Mouse (Mus musculus) hematopoietic stem cell, adult 5-6 weeks (primary cell): Measurements from ENCODE around the gene Kdelr3. TPM values are rescaled to one million over a fixed set of nuclear protein-coding genes. Genes with fewer than 3 reads are reported as not detected.

ENCODE experiments used
- ATAC-seq, 2 experiments: fragments of 125-278 bp in 1 of 2; replicated peaks in 1 of 2; 2 replicates each; pipeline ENCODE4 v1.8.0; 2016 to 2017; ENCODE audit warnings: inconsistent platforms in 2 of 2, mild to moderate bottlenecking in 2 of 2, moderate number of reproducible peaks in 2 of 2, low read depth in 1 of 2, moderate TSS enrichment in 1 of 2; ENCODE audit not compliant: low FRiP score in 2 of 2, poor library complexity in 2 of 2, severe bottlenecking in 2 of 2, insufficient read depth in 1 of 2, low TSS enrichment in 1 of 2
- total RNA-seq: library from RNA; stranded (forward); fragments of 172-1452, 232-1000 nt; gene quantifications from 2 replicates; pipeline ENCODE4 v1.2.3, GENCODE M21; 2017

Gene Kdelr3
- total RNA-seq, 1 experiment from 2014 or later = not detected

DNA sequence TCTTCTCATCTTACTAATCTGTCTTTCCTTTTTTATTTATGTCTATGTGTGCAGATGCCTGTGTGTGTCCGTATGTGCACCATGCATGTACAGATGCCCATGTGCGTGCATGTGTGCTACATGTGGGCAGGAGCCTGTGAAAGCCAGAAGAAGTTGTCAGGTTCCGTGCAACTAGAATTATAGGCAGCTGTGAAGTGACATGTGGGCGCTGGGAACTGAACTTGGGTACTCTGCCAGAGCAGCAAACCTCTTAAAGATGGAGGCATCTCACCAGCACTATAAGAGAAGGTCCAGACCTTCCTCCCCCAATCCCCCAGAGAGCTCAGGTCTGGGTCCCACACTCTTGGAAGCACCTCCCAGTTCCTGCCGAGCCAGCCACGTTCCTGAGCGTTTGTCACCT is 9.8 kb upstream of the Kdelr3 start:
- no peak for ATAC-seq

DNA sequence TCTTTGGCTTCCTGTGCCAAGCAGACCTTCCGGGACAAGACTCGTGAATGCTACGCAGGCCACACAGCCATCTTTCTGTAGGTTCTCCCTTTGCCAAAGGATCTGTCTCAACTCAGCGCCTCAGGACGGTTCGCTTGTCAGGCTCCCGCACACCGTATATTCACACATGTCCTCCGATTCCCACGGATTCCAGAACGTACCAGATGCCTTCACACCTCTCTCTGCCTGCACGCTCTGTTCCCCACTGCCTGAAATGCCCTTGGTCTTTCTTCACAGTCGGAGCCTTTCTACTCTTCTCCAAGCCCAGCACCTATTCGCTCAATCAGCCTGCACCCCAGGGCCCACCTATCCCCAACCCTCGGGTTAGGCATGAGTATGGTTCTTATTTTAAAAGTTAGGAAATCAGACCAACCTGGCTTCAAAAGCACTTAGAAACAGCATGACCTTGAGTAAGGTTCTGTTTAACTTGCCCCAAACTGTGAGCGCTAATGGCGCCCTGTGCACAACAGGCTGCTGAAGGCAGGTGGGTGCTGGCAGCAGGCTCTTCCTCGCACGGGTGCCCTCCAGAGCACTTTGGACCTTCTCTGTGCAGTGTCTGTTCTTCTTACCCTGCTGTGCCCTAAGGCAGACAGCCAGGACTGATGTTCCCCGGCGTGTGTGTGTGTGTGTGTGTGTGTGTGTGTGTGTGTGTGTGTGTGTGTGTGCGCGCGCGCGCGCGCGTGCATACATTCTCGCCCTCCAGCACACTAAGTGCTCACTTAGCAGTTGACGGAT is 9.0 kb upstream of the Kdelr3 start:
- no peak for ATAC-seq

GRCm38 (mm10) chr15:79509998-79510397 is 6.2 kb upstream of the Kdelr3 start:
- ATAC-seq = no peak

DNA sequence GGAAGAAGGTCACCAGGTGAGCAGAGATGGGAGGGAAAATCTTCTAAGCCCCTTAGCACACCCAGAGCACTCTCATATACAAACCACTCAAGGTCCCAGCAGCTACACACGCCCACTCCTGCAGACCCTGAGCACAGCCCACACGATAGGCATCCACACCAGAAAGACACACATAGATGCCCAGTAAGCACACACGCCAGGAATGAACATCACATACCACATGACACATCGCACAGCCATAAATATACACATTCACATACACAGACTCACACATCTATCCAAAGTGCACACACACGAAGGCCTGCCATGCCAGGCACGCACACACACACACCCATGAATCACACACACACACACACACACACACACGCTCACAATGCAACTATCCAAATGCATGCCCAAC is 5.8 kb upstream of the Kdelr3 start:
- no peak for ATAC-seq

DNA sequence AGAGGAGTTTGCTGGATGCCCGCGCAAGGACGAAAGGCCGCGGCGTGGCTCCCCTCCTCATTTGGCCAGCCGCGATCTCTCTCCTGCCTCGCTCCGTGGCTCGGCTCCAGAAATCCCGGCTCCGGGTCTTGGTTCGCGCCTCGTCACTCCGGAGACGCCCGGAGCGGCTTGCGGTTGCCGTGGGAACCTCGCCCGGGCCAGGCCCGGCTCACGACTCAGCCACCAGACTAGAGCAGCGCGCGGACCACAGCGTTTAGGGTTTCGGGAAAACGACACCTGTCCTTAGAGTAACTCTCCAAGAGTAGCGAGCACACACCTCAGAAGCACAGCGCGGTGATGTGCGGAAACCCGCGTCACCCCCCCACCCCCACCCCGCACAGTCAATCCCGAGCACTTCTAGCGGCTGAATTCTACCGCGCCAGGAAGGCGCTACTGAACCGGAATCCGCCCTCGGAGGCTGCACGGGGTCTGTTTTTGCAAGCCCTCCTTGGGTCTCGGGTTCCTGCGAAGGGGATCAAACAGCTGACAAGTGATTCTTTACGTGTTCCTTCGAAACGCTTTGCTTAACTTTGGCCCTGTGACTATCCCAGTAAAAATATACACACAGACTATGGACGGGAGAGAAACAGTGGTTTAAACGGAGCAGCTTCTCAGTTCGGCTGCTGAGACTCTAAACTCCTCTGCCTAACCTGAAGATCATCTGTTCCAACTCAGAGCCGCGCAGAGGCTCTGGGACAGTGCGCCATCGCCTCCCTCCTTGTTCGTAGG is 4.5 kb upstream of the Kdelr3 start:
- peak; percentile 51 to 66; a peak in 3 of 4 replicates for ATAC-seq

GRCm38 (mm10) chr15:79513940-79514339 is 2.3 kb upstream of the Kdelr3 start:
- no peak for ATAC-seq

GRCm38 (mm10) chr15:79517710-79518109 is 1.5 kb downstream of the Kdelr3 start:
- ATAC-seq = no peak

GRCm38 (mm10) chr15:79518571-79518970 is 2.4 kb downstream of the Kdelr3 start:
- no peak for ATAC-seq

GRCm38 (mm10) chr15:79519400-79520220 is 3.4 kb downstream of the Kdelr3 start:
- ATAC-seq = no peak

DNA sequence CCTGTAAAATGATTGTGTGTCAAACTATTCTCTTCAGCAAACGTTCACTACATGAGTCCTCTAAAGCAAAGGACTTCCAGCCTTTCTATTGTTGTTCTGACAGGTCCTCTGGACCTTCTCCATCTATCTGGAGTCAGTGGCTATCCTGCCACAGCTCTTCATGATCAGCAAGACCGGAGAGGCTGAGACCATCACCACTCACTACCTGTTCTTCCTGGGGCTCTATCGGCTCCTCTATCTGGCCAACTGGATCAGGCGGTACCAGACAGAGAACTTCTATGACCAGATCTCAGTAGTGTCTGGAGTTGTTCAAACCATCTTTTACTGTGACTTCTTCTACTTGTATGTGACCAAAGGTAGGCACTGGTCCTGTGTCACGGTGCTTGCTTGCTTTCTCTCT is 9.4 kb downstream of the Kdelr3 start:
- no peak for ATAC-seq

DNA sequence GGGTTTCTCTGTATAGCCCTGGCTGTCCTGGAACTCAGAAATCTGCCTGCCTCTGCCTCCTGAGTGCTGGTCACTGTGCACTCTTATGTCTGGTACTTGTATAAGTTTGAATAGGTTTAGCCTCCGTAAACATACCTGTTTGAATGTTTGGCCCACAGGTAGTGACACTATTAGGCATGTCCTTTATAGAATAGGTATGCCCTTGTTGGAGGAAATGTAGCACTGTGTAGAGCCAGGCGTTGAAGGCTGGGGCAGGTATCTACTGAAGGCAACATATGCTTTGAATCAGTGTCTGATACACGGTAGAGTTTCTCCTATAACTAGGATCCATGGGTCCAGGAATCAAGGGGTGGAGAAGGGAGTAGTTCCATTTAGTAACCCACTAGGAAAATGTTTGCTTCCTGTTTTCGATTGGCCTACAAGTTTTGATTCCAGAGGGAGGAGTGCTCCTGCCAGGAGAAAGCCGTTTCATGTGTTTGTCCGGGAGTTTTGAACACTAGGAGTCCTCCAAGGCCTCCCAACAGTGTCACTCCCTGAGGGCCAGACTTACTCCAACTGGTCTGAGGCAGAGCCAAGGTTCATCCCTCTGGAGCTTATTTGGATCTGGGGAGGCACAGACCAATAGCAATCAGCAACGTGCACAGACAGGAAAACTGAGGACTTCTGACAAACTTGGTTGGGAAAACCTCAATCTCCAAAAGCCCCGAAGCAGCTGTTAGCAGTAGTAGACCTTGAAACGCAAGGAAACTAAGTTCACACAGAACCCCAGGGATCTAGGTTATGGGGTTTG is 10.0 kb downstream of the Kdelr3 start:
- ATAC-seq = no peak

DNA sequence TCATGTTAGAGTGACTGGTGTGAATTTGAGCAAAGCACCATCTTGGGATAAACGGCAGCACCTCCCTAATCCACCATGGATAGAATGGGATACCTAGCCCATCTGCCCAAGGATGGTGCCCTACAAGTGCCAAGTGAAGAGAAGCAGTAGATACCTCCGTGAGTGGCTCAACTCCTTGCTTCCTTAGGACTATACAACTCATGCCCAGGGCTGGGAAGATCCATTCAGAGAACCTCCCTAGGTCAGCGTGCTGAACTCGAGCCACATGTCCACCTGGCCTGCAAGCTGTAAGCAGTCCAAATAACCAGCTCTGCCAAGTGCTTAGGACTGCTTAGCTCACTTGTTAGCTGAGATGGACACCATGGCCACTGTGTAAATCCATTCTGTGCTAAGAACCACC is 11.0 kb downstream of the Kdelr3 start:
- ATAC-seq = no peak

GRCm38 (mm10) chr15:79527991-79528639 is 11.9 kb downstream of the Kdelr3 start:
- no peak for ATAC-seq

DNA sequence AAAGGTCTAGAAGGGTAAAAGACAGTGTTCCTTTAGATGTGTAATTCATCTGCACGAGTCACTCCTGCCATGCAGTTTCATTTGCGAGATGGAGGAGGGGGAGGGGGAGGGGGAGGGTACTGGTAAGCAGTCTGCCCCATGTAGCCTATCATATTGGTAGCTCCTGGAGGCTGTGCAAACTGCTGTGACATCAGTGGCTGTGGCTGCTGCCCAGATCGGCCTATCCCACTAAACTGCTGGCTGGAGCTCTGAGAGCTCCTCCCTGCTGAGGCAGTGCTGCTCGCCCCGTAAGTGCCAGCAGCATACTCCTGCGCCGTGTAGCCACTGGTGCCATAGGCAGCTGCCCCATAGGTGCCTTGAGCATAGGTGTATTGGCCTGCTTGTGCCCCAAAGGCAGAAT is 13.7 kb downstream of the Kdelr3 start:
- ATAC-seq = no peak

DNA sequence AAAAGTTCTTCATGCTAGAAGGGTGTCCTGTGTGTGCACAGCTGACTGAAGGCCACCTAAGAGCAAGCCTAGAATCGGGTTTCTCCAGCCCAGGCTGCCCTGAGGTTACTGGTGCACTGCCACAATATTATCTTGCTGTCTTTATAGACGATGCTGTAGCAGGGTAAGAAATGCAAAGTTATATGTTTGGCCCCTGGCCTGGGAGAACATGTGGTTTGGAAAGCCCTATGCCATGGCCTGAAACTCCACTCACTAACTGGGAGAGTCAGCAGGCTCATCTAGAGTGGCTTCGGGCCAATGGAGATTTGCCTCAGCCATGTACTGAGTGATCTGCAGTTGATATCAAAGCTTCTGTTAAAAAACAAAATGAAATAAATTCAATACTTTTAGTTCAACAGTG is 17.6 kb downstream of the Kdelr3 start:
- no peak for ATAC-seq

- no peak for ATAC-seq
These were observed 27.8 kb downstream of the Kdelr3 start for GRCm38 (mm10) chr15:79543968-79544367.

DNA sequence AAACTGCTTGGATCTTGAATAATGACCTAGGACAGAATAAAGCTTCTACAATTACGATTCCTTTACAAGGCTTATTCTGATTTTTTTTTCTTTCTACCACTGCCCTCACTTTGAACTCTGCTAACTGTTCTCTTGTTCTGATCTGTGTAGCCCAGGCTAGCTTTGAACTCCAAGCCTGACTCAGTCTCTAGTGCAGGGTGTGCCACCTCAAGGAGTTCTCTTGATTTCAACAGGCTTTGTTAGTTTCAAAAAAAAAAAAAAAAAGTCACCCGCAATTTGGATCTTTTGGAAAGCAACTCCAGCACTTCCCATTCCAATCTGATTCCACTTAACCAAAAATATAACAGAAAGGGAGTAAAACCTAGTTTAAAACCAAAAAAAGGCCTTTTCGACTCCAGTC is 29.3 kb downstream of the Kdelr3 start:
- ATAC-seq = no peak
